Mouse (Mus musculus): ENCODE measurements around the gene Krtap4-7.
"Not testable (repeated sequence)": the region's sequence is repeated elsewhere in the genome, so short reads cannot be mapped to it uniquely, and the experiment has no call there.

Gene Krtap4-7

DNA sequence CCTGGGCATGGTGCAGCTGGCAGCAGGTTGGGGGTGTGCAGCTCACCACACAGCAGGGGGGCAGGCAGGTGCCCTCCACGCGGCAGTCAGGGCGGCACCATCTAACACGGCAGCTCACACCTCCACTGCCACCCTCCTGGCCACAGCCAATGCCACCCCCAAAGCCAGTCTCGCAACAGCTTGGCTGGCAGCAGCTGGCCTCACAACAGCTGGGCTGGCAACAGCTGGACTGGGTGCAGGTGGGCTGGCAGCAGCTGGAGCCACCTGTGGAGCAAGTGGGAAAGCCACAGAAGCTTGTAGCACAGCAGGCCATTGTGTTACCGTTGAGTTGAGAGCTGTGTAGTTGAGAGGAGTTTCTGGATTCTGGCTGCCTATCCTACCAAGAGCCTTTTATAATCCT, 46.1 kb downstream of the Krtap4-7 start, which contains the start of gene Krtap9-3:
TSS of gene Krtap9-3 (minus strand) at position 364 of the 400 bp plus-strand sequence.
- DNase-seq (ENCODE audit: low spot score): not testable (repeated sequence)
